Mouse (Mus musculus): ENCODE data around the gene Olfr109. TPM values are rescaled to one million over a fixed set of nuclear protein-coding genes. Genes with fewer than 3 reads are reported as not detected.

Gene Olfr109
- polyA plus RNA-seq (2014; fragmentation: Nextera tagmentation; extraction: Ambion mirVana): not detected in 2 replicates

DNA sequence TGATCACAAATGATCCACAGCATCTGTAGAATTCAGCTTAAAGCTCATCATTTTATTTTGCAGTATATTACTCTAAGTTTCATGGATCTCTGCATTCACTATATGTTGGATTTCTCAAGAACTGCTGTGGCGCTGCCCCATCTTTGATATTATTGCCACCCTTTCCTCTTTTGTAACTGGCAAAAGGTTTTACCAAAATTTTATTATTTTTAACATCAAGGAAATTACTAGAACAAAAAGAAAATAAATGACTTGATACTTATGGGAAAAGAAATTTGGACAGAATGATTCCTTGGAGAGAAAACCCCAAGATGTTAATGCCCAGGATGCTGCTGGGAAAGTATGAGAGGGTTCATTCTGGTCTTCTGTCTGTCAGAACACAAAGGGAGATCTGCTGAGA, at the start of gene Olfr109:
Gene Olfr109 (plus strand): TSS at position 301 of the 400 bp plus-strand sequence.
- no peak within 1 kb of the TSS for H3K27ac ChIP-seq (replicated peaks; ENCODE audit: low read depth, low read length)
- H3K9ac ChIP-seq (replicated peaks; ENCODE audit: low read length): no peak within 1 kb of the TSS
- no peaks in the 10 kb centered on the region for H3K4me1 ChIP-seq (ENCODE audit: control insufficient read depth, insufficient read depth, low read length)
- H3K4me3 ChIP-seq (replicated peaks; ENCODE audit: low read depth, low read length): no peak within 1 kb of the TSS
- no peaks in the 10 kb centered on the region for H3K36me3 ChIP-seq (ENCODE audit: control insufficient read depth, insufficient read depth, low read length)
- H3K9me3 ChIP-seq (ENCODE audit: control insufficient read depth, low read length): no peaks in the 10 kb centered on the region
- ATAC-seq (ENCODE audit: low FRiP score, low TSS enrichment) (no peak), DNase-seq (no peak)
- WGBS: 96% methylated on average over 1 of the region's 1 CpGs
- no peak within 1 kb of the TSS for H3K4me2 ChIP-seq (ENCODE audit: low read length)
- no peaks in the 10 kb centered on the region for H3K27me3 ChIP-seq (ENCODE audit: control insufficient read depth, insufficient read depth, low read length)

DNA sequence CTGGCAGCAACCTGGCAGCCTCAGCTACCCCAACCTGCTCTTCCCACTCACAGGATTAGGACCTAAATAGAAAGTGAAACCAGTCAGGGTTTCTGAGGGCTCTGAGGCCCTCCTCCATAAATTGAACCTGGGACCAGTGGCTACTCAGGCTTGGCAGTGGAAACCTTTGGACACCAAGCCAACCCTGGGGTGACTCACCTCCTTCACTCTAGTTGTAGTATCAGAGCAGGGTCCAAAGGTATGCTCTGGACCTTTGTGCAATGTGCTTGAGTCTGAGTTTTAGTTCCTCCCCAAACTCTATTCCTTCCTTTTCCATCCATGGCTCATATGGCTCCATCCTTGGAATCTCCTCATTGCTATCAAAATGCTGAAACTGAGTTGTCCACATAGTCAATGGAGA, 45.3 kb upstream of the Olfr109 start:
- H3K36me3 ChIP-seq (ENCODE audit: control insufficient read depth, insufficient read depth, low read length): no peaks in the 10 kb centered on the region
- no peaks in the 10 kb centered on the region for H3K4me1 ChIP-seq (ENCODE audit: control insufficient read depth, insufficient read depth, low read length)
- no peak overlapping the region for H3K4me3 ChIP-seq (replicated peaks; ENCODE audit: low read depth, low read length)
- no peaks in the 10 kb centered on the region for H3K27me3 ChIP-seq (ENCODE audit: control insufficient read depth, insufficient read depth, low read length)
- H3K9ac ChIP-seq (replicated peaks; ENCODE audit: low read length): no peak overlapping the region
- H3K27ac ChIP-seq (replicated peaks; ENCODE audit: low read depth, low read length): no peak overlapping the region
- DNase-seq (no peak), ATAC-seq (ENCODE audit: low FRiP score, low TSS enrichment) (no peak)
- no peaks in the 10 kb centered on the region for H3K9me3 ChIP-seq (ENCODE audit: control insufficient read depth, low read length)
- no peak overlapping the region for H3K4me2 ChIP-seq (ENCODE audit: low read length)

DNA sequence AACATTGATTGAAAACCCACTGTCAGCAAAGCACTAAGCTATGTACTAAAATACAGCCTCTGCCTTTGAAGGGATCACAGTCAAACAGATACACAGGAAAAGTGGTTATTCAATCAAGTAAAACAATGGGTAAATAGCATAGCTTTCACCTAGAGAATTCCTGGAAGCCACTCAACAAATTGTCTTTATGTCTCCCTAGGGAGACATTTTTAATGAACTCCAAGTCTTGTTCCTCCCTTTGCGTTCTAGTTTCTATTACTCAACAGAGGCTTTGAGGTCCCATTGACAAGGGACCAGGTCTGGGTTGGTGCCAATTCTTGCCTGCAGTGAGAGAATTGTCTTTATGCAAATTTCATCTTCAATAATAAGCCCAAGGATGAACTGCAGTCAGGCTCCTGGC, 13.5 kb upstream of the Olfr109 start, which contains the start of gene Olfr108:
Gene Olfr108 (plus strand): TSS at position 301 of the 400 bp plus-strand sequence.
- Histone ChIP-seq H3K27ac (replicated peaks; ENCODE audit: low read depth, low read length) (no peak within 1 kb of the TSS), H3K36me3 (ENCODE audit: control insufficient read depth, insufficient read depth, low read length) (no peaks in the 10 kb centered on the region), H3K4me1 (ENCODE audit: control insufficient read depth, insufficient read depth, low read length) (no peaks in the 10 kb centered on the region), H3K4me3 (replicated peaks; ENCODE audit: low read depth, low read length) (no peak within 1 kb of the TSS), H3K4me2 (ENCODE audit: low read length) (no peak within 1 kb of the TSS), H3K9me3 (ENCODE audit: control insufficient read depth, low read length) (no peaks in the 10 kb centered on the region), H3K27me3 (ENCODE audit: control insufficient read depth, insufficient read depth, low read length) (no peaks in the 10 kb centered on the region), H3K9ac (replicated peaks; ENCODE audit: low read length) (no peak within 1 kb of the TSS)
- no peak for DNase-seq
- 77% methylated on average over 1 of the region's 1 CpGs for WGBS
- no peak for ATAC-seq (ENCODE audit: low FRiP score, low TSS enrichment)

DNA sequence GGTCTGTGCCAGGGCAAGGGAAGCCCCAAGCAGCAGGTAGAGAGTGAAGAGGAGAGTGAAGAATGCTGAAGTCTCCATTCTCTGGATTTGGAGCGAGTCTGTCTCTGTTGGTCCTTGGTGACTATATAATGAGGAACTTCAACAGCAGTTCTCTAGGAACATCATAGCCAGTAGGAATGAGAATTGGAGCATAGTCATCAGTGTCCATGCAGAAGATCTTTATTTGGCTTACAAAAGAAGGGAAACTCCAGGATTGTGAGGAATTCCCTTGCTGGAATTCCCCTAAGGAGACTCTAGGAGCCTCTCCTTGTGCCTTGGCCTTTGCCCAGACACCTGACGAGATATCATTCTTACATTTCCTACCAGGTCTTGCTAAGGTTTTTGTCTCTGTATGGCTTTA, 24.7 kb downstream of the Olfr109 start, which contains the start of gene H2-M2:
Gene H2-M2 (minus strand): TSS at position 101 of the 400 bp plus-strand sequence.
- no peak within 1 kb of the TSS for H3K4me3 ChIP-seq (replicated peaks; ENCODE audit: low read depth, low read length)
- H3K9ac ChIP-seq (replicated peaks; ENCODE audit: low read length): no peak within 1 kb of the TSS
- 84% methylated on average over 2 of the region's 2 CpGs for WGBS
- no peaks in the 10 kb centered on the region for H3K4me1 ChIP-seq (ENCODE audit: control insufficient read depth, insufficient read depth, low read length)
- DNase-seq (no peak), ATAC-seq (ENCODE audit: low FRiP score, low TSS enrichment) (no peak)
- H3K9me3 ChIP-seq (ENCODE audit: control insufficient read depth, low read length): no peaks in the 10 kb centered on the region
- no peak within 1 kb of the TSS for H3K27ac ChIP-seq (replicated peaks; ENCODE audit: low read depth, low read length)
- H3K27me3 ChIP-seq (ENCODE audit: control insufficient read depth, insufficient read depth, low read length): no peaks in the 10 kb centered on the region
- H3K36me3 ChIP-seq (ENCODE audit: control insufficient read depth, insufficient read depth, low read length): no peaks in the 10 kb centered on the region
- no peak within 1 kb of the TSS for H3K4me2 ChIP-seq (ENCODE audit: low read length)

DNA sequence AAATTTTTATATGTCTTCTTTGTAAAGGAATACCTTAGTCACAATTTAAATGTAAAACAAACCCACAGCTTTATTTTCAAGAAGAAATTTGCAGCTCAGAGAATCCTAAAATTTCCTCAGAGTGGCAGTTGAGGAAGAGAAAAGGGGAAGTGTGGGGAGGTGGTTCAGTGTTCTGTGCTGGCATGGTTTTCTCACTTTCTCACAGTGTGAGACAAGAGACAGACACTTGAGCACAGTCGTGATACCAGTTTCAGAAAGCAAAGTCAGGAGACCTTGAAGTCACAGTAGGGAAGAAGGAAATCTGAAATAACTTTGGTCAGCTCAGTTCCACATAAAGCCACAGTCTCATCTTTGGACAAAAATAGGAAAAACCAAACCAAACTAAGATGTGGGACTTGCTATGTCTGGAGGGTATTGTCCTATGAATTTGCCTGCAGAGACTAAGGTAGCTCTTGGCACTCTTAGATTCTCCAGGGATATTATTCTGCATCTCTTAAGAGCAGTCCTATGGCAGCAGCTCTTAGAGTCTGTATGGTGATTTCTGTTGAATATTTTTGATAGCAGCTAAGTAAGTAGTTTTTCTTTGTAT, 33.3 kb downstream of the Olfr109 start, which contains the start of gene Olfr110:
Gene Olfr110 (plus strand): TSS at position 539 of the 589 bp plus-strand sequence.
- no peak within 1 kb of the TSS for H3K4me3 ChIP-seq (replicated peaks; ENCODE audit: low read depth, low read length)
- H3K4me1 ChIP-seq (ENCODE audit: control insufficient read depth, insufficient read depth, low read length): no peaks in the 10 kb centered on the region
- H3K9ac ChIP-seq (replicated peaks; ENCODE audit: low read length): no peak within 1 kb of the TSS
- WGBS: 65% methylated on average over 1 of the region's 1 CpGs
- no peak within 1 kb of the TSS for H3K4me2 ChIP-seq (ENCODE audit: low read length)
- ATAC-seq (ENCODE audit: low FRiP score, low TSS enrichment) (no peak), DNase-seq (no peak)
- no peaks in the 10 kb centered on the region for H3K9me3 ChIP-seq (ENCODE audit: control insufficient read depth, low read length)
- H3K27me3 ChIP-seq (ENCODE audit: control insufficient read depth, insufficient read depth, low read length): no peaks in the 10 kb centered on the region
- H3K36me3 ChIP-seq (ENCODE audit: control insufficient read depth, insufficient read depth, low read length): no peaks in the 10 kb centered on the region
- no peak within 1 kb of the TSS for H3K27ac ChIP-seq (replicated peaks; ENCODE audit: low read depth, low read length)

DNA sequence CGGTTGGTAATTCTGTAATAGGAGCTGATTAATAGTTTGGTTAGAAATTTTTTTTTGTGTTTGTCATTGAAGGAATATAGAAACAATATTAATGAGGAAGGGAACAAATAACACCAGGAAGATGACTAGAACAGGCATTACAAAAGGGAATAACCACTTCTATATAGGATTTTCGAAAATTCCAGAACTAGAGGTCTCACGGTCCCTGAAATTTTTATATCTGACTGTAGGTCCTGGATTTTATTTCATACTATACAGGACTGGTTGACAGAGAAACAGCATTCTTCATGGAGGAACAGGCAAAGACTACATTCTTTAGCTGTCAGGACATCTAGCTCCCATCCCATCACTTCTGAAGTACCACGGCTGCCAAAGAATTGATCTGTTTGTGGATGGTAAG, 49.0 kb downstream of the Olfr109 start, which contains the start of gene Olfr111:
Gene Olfr111 (plus strand): TSS at position 301 of the 400 bp plus-strand sequence.
- DNase-seq (no peak), ATAC-seq (ENCODE audit: low FRiP score, low TSS enrichment) (no peak)
- no peaks in the 10 kb centered on the region for H3K27me3 ChIP-seq (ENCODE audit: control insufficient read depth, insufficient read depth, low read length)
- no peaks in the 10 kb centered on the region for H3K4me1 ChIP-seq (ENCODE audit: control insufficient read depth, insufficient read depth, low read length)
- no peaks in the 10 kb centered on the region for H3K36me3 ChIP-seq (ENCODE audit: control insufficient read depth, insufficient read depth, low read length)
- 93% methylated on average over 4 of the region's 4 CpGs for WGBS
- no peak within 1 kb of the TSS for H3K9ac ChIP-seq (replicated peaks; ENCODE audit: low read length)
- no peaks in the 10 kb centered on the region for H3K9me3 ChIP-seq (ENCODE audit: control insufficient read depth, low read length)
- no peak within 1 kb of the TSS for H3K4me3 ChIP-seq (replicated peaks; ENCODE audit: low read depth, low read length)
- H3K27ac ChIP-seq (replicated peaks; ENCODE audit: low read depth, low read length): no peak within 1 kb of the TSS
- H3K4me2 ChIP-seq (ENCODE audit: low read length): no peak within 1 kb of the TSS

Other genes starting within 250 kb of the Olfr109 start
- not detected in 2 replicates for gene Olfr95, start 245.8 kb upstream of the Olfr109 start, polyA plus RNA-seq (2014; fragmentation: Nextera tagmentation; extraction: Ambion mirVana)
- not detected in 2 replicates for gene Olfr96, start 238.8 kb upstream of the Olfr109 start, polyA plus RNA-seq (2014; fragmentation: Nextera tagmentation; extraction: Ambion mirVana)
- gene Olfr97, start 221.6 kb upstream of the Olfr109 start, polyA plus RNA-seq (2014; fragmentation: Nextera tagmentation; extraction: Ambion mirVana): not detected in 2 replicates
- not detected in 2 replicates for gene Olfr98, start 195.2 kb upstream of the Olfr109 start, polyA plus RNA-seq (2014; fragmentation: Nextera tagmentation; extraction: Ambion mirVana)
- 0.80 and 1.1 TPM in 2 replicates for gene H2-M3, start 188.7 kb upstream of the Olfr109 start, polyA plus RNA-seq (2014; fragmentation: Nextera tagmentation; extraction: Ambion mirVana)
- not detected in 2 replicates for gene Olfr99, start 175.5 kb upstream of the Olfr109 start, polyA plus RNA-seq (2014; fragmentation: Nextera tagmentation; extraction: Ambion mirVana)
- gene Olfr101, start 154.6 kb upstream of the Olfr109 start, polyA plus RNA-seq (2014; fragmentation: Nextera tagmentation; extraction: Ambion mirVana): not detected in 2 replicates
- gene Olfr102, start 141.9 kb upstream of the Olfr109 start, polyA plus RNA-seq (2014; fragmentation: Nextera tagmentation; extraction: Ambion mirVana): not detected in 2 replicates
- not detected in 2 replicates for gene Olfr103, start 119.2 kb upstream of the Olfr109 start, polyA plus RNA-seq (2014; fragmentation: Nextera tagmentation; extraction: Ambion mirVana)
- gene Olfr104-ps, start 99.3 kb upstream of the Olfr109 start, polyA plus RNA-seq (2014; fragmentation: Nextera tagmentation; extraction: Ambion mirVana): not detected in 2 replicates
- gene Olfr105-ps, start 79.9 kb upstream of the Olfr109 start, polyA plus RNA-seq (2014; fragmentation: Nextera tagmentation; extraction: Ambion mirVana): not detected in 2 replicates
- gene Olfr106-ps, start 68.5 kb upstream of the Olfr109 start, polyA plus RNA-seq (2014; fragmentation: Nextera tagmentation; extraction: Ambion mirVana): not detected in 2 replicates
- gene Olfr107, start 59.7 kb upstream of the Olfr109 start, polyA plus RNA-seq (2014; fragmentation: Nextera tagmentation; extraction: Ambion mirVana): not detected in 2 replicates
- gene Olfr108, start 13.4 kb upstream of the Olfr109 start, polyA plus RNA-seq (2014; fragmentation: Nextera tagmentation; extraction: Ambion mirVana): not detected in 2 replicates
- not detected in 2 replicates for gene H2-M2, start 24.6 kb downstream of the Olfr109 start, polyA plus RNA-seq (2014; fragmentation: Nextera tagmentation; extraction: Ambion mirVana)
- not detected in 2 replicates for gene Olfr110, start 33.6 kb downstream of the Olfr109 start, polyA plus RNA-seq (2014; fragmentation: Nextera tagmentation; extraction: Ambion mirVana)
- gene Olfr111, start 49.1 kb downstream of the Olfr109 start, polyA plus RNA-seq (2014; fragmentation: Nextera tagmentation; extraction: Ambion mirVana): not detected in 2 replicates
- gene Olfr112, start 110.5 kb downstream of the Olfr109 start, polyA plus RNA-seq (2014; fragmentation: Nextera tagmentation; extraction: Ambion mirVana): not detected in 2 replicates
- not detected in 2 replicates for gene Olfr113, start 118.7 kb downstream of the Olfr109 start, polyA plus RNA-seq (2014; fragmentation: Nextera tagmentation; extraction: Ambion mirVana)
- gene Olfr114, start 133.8 kb downstream of the Olfr109 start, polyA plus RNA-seq (2014; fragmentation: Nextera tagmentation; extraction: Ambion mirVana): not detected in 2 replicates
- not detected in 2 replicates for gene Olfr115, start 168.2 kb downstream of the Olfr109 start, polyA plus RNA-seq (2014; fragmentation: Nextera tagmentation; extraction: Ambion mirVana)
- gene Olfr116, start 168.3 kb downstream of the Olfr109 start, polyA plus RNA-seq (2014; fragmentation: Nextera tagmentation; extraction: Ambion mirVana): not detected in 2 replicates
- gene Olfr117, start 204.9 kb downstream of the Olfr109 start, polyA plus RNA-seq (2014; fragmentation: Nextera tagmentation; extraction: Ambion mirVana): not detected in 2 replicates
- not detected in 2 replicates for gene Olfr118, start 208.1 kb downstream of the Olfr109 start, polyA plus RNA-seq (2014; fragmentation: Nextera tagmentation; extraction: Ambion mirVana)
- gene Olfr119, start 237.6 kb downstream of the Olfr109 start, polyA plus RNA-seq (2014; fragmentation: Nextera tagmentation; extraction: Ambion mirVana): not detected in 2 replicates